Mouse (Mus musculus) right cerebral cortex, postnatal 36 days (tissue): ENCODE measurements around the gene 9430038I01Rik.

Experiments
- DNase-seq, 2 experiments: peaks; one replicate each; pipeline ENCODE4 v3.0.0; 2022; ENCODE audit warnings: low spot score in 2 of 2, mixed read lengths in 1 of 2

The 9430038I01Rik gene

GRCm38 (mm10) chr7:137366736-137367135 is 43.8 kb downstream of the 9430038I01Rik start:
- DNase-seq: no peak

- DNase-seq: no peak
These were observed 45.5 kb downstream of the 9430038I01Rik start for GRCm38 (mm10) chr7:137365056-137365455.

GRCm38 (mm10) chr7:137364571-137364970 is 46.0 kb downstream of the 9430038I01Rik start:
- DNase-seq: no peak

- no peak for DNase-seq
These were observed 63.7 kb downstream of the 9430038I01Rik start for GRCm38 (mm10) chr7:137346860-137347259.

- DNase-seq: no peak
These were observed 64.5 kb downstream of the 9430038I01Rik start for GRCm38 (mm10) chr7:137346068-137346467.

GRCm38 (mm10) chr7:137333951-137334350 is 76.6 kb downstream of the 9430038I01Rik start:
- no peak for DNase-seq
